Mouse (Mus musculus): ENCODE measurements at regions not wholly inside any gene's neighbourhood (a gene's known extent, or its start where the extent isn't known, plus 50 kb on each side); places are given as distances from the start of the nearest gene placed in this dataset.

DNA sequence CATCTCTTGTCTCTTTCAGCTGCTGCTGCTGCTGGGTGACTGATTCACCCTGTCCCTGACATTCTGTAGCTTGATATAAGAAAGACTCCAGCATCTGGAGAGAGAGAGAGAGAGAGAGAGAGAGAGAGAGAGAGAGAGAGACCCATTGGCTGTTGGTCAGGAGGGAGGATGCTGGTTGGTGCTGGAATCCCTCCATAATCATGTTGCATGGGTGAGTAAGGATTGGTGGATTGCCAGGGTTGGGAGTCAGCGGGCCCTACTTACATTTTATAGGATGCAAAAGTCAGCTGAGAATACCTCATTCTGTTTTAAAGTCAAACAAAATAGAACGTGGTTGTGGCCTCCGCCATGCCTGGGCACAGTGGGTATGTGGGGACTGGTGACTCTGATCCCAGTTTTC lies 174.5 kb upstream of the Tut7 start:
- no peak for TF ChIP-seq CTCF (IDR thresholded peaks at IDR 0.05; ENCODE audit: control insufficient read depth, insufficient read depth, insufficient replicate concordance, low read depth, low read length)
- TF ChIP-seq POLR2A (IDR thresholded peaks at IDR 0.05; ENCODE audit: control insufficient read depth, low read depth, low read length) = no peak

Data from testis, adult 2 months (tissue).